Mouse (Mus musculus): Measurements from ENCODE around the gene Kiss1. TPM values are rescaled to one million over a fixed set of nuclear protein-coding genes. Genes with fewer than 3 reads are reported as not detected.

Kiss1 gene
- polyA plus RNA-seq, 1 experiment from 2014 or later = not detected

DNA sequence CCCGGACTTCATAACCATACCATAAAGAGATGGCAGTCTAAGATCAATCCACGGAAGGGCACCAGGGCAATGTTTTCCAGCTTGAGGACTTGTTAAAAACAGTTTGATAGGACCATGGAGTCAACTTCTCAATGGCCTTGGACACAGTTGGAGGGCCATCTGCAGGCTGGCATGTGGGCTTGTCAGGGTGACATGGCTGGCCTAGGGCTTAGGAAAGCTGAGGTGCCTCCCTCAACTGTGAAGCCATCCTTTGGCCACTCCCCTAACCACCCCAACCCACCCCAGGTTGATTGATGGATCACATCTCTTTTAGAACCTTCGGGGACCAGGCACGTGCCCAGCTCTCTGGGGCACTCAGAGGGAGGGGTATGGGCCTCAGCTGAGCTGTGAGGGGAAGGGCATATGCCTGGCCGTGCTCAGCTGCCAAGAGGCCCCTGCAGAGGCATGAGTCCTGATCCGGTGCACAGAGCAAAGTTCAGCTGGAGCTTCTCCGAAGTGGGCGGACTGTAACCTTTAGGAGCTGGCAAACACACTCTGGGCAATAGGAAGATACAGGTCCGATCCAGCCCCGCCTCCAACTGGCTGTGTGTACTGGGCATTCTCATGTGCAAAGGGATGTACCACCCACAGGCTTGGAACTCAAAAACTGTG is 54.1 kb downstream of the Kiss1 start:
- H3K9ac ChIP-seq (replicated peaks; ENCODE audit: low read length) = no peak overlapping the region
- no peaks in the 10 kb centered on the region for H3K9me3 ChIP-seq (replicated peaks; ENCODE audit: control insufficient read depth, low read length)
- 82% methylated on average over 10 of the region's 10 CpGs for WGBS
- no peak overlapping the region for H3K4me3 ChIP-seq (ENCODE audit: low read depth, low read length)
- H3K4me2 ChIP-seq (ENCODE audit: low read depth, low read length) = no peak overlapping the region
- no peaks in the 10 kb centered on the region for H3K4me1 ChIP-seq (ENCODE audit: control insufficient read depth, insufficient read depth, low read length)
- DNase-seq (ENCODE audit: low spot score) = no peak
- no peaks in the 10 kb centered on the region for H3K27me3 ChIP-seq (ENCODE audit: control insufficient read depth, insufficient read depth, low read length)
- no peaks in the 10 kb centered on the region for H3K36me3 ChIP-seq (replicated peaks; ENCODE audit: control insufficient read depth, insufficient read depth, low read depth, low read length)
- no peak overlapping the region for H3K27ac ChIP-seq (replicated peaks; ENCODE audit: low read depth, low read length)
- ATAC-seq (replicated peaks; ENCODE audit: insufficient number of reproducible peaks, low FRiP score, low TSS enrichment, low read depth) = no peak

DNA sequence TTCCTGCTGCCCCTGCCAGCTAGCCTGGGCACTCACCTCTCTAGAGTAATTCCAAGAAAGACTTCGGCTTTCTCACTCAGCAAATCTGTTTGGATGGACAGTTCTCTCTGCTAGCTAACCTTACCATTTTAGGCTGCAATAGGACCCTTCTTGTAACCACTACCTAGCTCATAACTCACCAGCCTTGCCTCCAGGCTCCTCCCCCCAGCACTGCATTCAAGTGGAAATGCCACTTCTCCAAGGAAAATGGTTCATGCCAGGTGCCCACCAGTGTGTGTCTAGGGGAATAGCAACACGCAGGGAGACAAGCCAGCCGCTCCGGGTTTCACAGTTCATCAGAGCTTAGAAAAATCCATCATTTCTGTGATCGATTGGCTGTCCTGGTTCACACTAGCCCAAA is 55.9 kb downstream of the Kiss1 start:
- H3K4me3 ChIP-seq (ENCODE audit: low read depth, low read length) = no peak overlapping the region
- DNase-seq (ENCODE audit: low spot score) = no peak
- H3K4me1 ChIP-seq (ENCODE audit: control insufficient read depth, insufficient read depth, low read length) = no peaks in the 10 kb centered on the region
- no peak overlapping the region for H3K27ac ChIP-seq (replicated peaks; ENCODE audit: low read depth, low read length)
- H3K27me3 ChIP-seq (ENCODE audit: control insufficient read depth, insufficient read depth, low read length) = no peaks in the 10 kb centered on the region
- no peak overlapping the region for H3K4me2 ChIP-seq (ENCODE audit: low read depth, low read length)
- ATAC-seq (replicated peaks; ENCODE audit: insufficient number of reproducible peaks, low FRiP score, low TSS enrichment, low read depth) = no peak
- H3K36me3 ChIP-seq (replicated peaks; ENCODE audit: control insufficient read depth, insufficient read depth, low read depth, low read length) = no peaks in the 10 kb centered on the region
- 88% methylated on average over 5 of the region's 5 CpGs for WGBS
- no peak overlapping the region for H3K9ac ChIP-seq (replicated peaks; ENCODE audit: low read length)
- H3K9me3 ChIP-seq (replicated peaks; ENCODE audit: control insufficient read depth, low read length) = no peaks in the 10 kb centered on the region

Other genes with a start within 250 kb of the Kiss1 start
- gene Ppp1r15b, start 190.7 kb upstream of the Kiss1 start, polyA plus RNA-seq (2014; fragmentation: Nextera tagmentation; extraction: Ambion mirVana) = 41.5 and 42.1 TPM in 2 replicates
- gene Plekha6, start 157.7 kb upstream of the Kiss1 start, polyA plus RNA-seq (2014; fragmentation: Nextera tagmentation; extraction: Ambion mirVana) = 2.0 and 2.8 TPM in 2 replicates
- gene Golt1a, start 12.1 kb upstream of the Kiss1 start, polyA plus RNA-seq (2014; fragmentation: Nextera tagmentation; extraction: Ambion mirVana) = not detected in 2 replicates
- not detected in 2 replicates for gene Ren1, start 28.6 kb downstream of the Kiss1 start, polyA plus RNA-seq (2014; fragmentation: Nextera tagmentation; extraction: Ambion mirVana)
- gene Etnk2, start 41.7 kb downstream of the Kiss1 start, polyA plus RNA-seq (2014; fragmentation: Nextera tagmentation; extraction: Ambion mirVana) = 1.5 and 2.8 TPM in 2 replicates
- gene Sox13, start 102.5 kb downstream of the Kiss1 start, polyA plus RNA-seq (2014; fragmentation: Nextera tagmentation; extraction: Ambion mirVana) = 5.7 and 6.4 TPM in 2 replicates

Data from embryonic facial prominence, embryonic 11.5 days (tissue).